Mouse (Mus musculus): ENCODE data around the gene Lrrc74b. TPM values are rescaled to one million over a fixed set of nuclear protein-coding genes. Genes with fewer than 3 reads are reported as not detected.

The Lrrc74b gene
- total RNA-seq, 4 experiments from 2014 or later, result 0.85 to 1.9 (median 1.8) TPM

DNA sequence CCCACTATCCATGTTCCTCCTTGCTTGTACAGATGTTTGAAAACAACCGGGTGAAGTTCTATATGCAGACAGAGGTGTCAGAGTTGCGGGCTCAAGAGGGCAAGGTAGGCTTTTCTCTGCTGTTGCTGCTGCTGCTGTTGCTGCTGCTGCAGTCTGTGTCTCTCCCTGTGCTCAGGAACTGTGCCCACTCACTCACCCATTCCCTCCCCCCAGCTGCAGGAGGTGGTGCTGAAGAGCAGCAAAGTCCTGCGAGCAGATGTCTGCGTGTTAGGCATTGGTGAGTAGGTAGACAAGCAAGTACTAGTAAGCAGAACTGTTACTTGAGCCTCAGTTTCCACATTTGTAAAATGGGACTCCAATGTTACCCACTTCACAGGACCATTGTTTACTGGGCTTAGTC is 58.4 kb downstream of the Lrrc74b start:
- no peak for DNase-seq (ENCODE audit: low spot score in 2 of 2)

DNA sequence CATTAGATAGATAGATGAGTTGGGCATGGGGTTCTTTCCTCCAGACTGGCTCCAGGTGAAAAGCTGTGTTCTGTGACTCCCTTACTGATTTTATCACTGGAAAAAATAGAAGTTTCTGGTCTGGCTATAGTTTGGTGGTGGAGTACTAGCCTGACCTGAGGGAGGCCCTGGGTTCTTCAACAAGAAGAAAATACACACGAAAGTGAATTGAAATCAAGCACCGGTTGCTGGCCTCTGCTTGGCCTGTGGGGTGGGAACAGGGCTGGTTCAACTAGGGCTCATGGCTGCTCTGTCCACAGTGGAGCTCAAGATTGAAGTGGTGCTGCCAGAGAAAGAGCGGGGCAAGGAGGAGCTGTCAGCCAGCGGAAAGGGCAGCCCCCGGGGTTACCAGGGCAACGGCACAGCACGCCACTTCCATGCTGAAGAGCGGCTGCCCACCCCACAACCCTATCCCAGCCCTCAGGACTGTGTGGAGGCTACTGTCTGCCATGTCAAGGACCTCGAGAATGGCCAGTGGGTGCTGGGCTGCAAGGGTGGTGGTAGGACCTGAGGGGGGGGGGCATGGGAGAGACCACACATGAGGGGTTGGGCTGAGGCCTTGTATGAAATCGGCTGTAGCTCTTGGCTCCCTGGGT is 61.7 kb downstream of the Lrrc74b start:
- no peak for DNase-seq (ENCODE audit: low spot score in 2 of 2)

- DNase-seq (ENCODE audit: low spot score in 2 of 2), result no peak
Observed at GRCm38 (mm10) chr16:17496499-17497305, 64.3 kb downstream of the Lrrc74b start.

Other genes starting within 250 kb of the Lrrc74b start
- gene Serpind1, start 229.9 kb downstream of the Lrrc74b start, total RNA-seq (2022), result not detected
- 10 to 100 TPM; 17.1 to 21.0 (median 18.9) TPM for gene Snap29, start 155.3 kb downstream of the Lrrc74b start, total RNA-seq (2022)
- gene Pi4ka, start 154.9 kb downstream of the Lrrc74b start, total RNA-seq (2022), result 10 to 100 TPM; 21.0 to 24.0 (median 22.1) TPM
- gene Crkl, start 109.3 kb downstream of the Lrrc74b start, total RNA-seq (2022), result 10 to 100 TPM; 20.9 to 29.2 (median 22.4) TPM
- under 1 TPM; 0.12 to 0.70 (median 0.28) TPM for gene Aifm3, start 71.6 kb downstream of the Lrrc74b start, total RNA-seq (2022)
- gene Lztr1, start 52.6 kb downstream of the Lrrc74b start, total RNA-seq (2022), result 10 to 100 TPM; 20.3 to 26.1 (median 23.5) TPM
- 10 to 100 TPM; 13.7 to 16.0 (median 15.1) TPM for gene Thap7, start 30.1 kb downstream of the Lrrc74b start, total RNA-seq (2022)
- gene P2rx6, start 638 bp upstream of the Lrrc74b start, total RNA-seq (2022), result 10 to 100 TPM in 3 of 4 experiments, 1 to 10 TPM in 1; 9.0 to 12.5 (median 11.3) TPM
- gene Slc7a4, start 22.0 kb upstream of the Lrrc74b start, total RNA-seq (2022), result under 1 TPM in 2 of 4 experiments, not detected in 2; 0.19 to 0.40 TPM
- 10 to 100 TPM in 3 of 4 experiments, 1 to 10 TPM in 1; 8.8 to 13.8 (median 12.1) TPM for gene Smpd4, start 58.1 kb upstream of the Lrrc74b start, total RNA-seq (2022)
- under 1 TPM in 2 of 4 experiments, not detected in 2; 0.41 to 0.81 TPM for gene Ccdc74a, start 85.2 kb upstream of the Lrrc74b start, total RNA-seq (2022)
- gene Med15, start 171.6 kb upstream of the Lrrc74b start, total RNA-seq (2022), result 10 to 100 TPM; 11.7 to 16.7 (median 14.4) TPM
- 10 to 100 TPM; 20.1 to 30.6 (median 25.4) TPM for gene Klhl22, start 198.4 kb upstream of the Lrrc74b start, total RNA-seq (2022)
- 1 to 10 TPM; 1.1 to 3.3 (median 2.4) TPM for gene Scarf2, start 236.0 kb upstream of the Lrrc74b start, total RNA-seq (2022)